Mouse (Mus musculus): ENCODE measurements around the gene B230104I21Rik.

- no peak for TF ChIP-seq POLR2A (IDR thresholded peaks at IDR 0.05; ENCODE audit: borderline replicate concordance, extremely low read depth, low read depth, low read length)
- TF ChIP-seq CTCF (IDR thresholded peaks at IDR 0.05; ENCODE audit: insufficient read depth, low read length): no peak
Observed at GRCm38 (mm10) chr4:154336650-154337049, 723 bp downstream of the B230104I21Rik start.

All from lung, adult 2 months (tissue).